Mouse (Mus musculus) urinary bladder, postnatal 25 days (tissue): ENCODE measurements around the gene Nmu.

Experiments
- DNase-seq: peaks from one replicate; pipeline ENCODE4 v3.0.0; 2022; ENCODE audit warnings: low spot score

Gene Nmu

GRCm38 (mm10) chr5:76363453-76364104, at the start of gene Nmu:
Nmu (minus strand) TSS chr5:76363788.
- DNase-seq: no peak

GRCm38 (mm10) chr5:76411697-76412096, 48.1 kb upstream of the Nmu start:
- no peak for DNase-seq

GRCm38 (mm10) chr5:76394382-76394781, 30.8 kb upstream of the Nmu start:
- no peak for DNase-seq

- DNase-seq: no peak
These were observed 25.6 kb upstream of the Nmu start for GRCm38 (mm10) chr5:76389041-76389795.

- no peak for DNase-seq
These were observed 24.9 kb upstream of the Nmu start for GRCm38 (mm10) chr5:76388474-76388873.

- no peak for DNase-seq
These were observed 20.1 kb upstream of the Nmu start for GRCm38 (mm10) chr5:76383673-76384072.

- no peak for DNase-seq
These were observed 18.2 kb upstream of the Nmu start for GRCm38 (mm10) chr5:76381836-76382235.

- no peak for DNase-seq
These were observed 15.6 kb upstream of the Nmu start for GRCm38 (mm10) chr5:76379216-76379615.

- no peak for DNase-seq
These were observed 5.7 kb upstream of the Nmu start for GRCm38 (mm10) chr5:76369215-76369840.

- DNase-seq: no peak
These were observed 1.8 kb upstream of the Nmu start for GRCm38 (mm10) chr5:76365406-76365805.

- no peak for DNase-seq
These were observed 2.8 kb downstream of the Nmu start for GRCm38 (mm10) chr5:76360786-76361185.

- no peak for DNase-seq
These were observed 3.5 kb downstream of the Nmu start for GRCm38 (mm10) chr5:76360057-76360456.

GRCm38 (mm10) chr5:76351953-76352611, 11.5 kb downstream of the Nmu start:
- no peak for DNase-seq

GRCm38 (mm10) chr5:76351537-76351936, 12.1 kb downstream of the Nmu start:
- no peak for DNase-seq

GRCm38 (mm10) chr5:76346137-76346536, 17.5 kb downstream of the Nmu start:
- peak; percentile 23 for DNase-seq

GRCm38 (mm10) chr5:76340931-76341330, 22.7 kb downstream of the Nmu start:
- DNase-seq: no peak

GRCm38 (mm10) chr5:76337100-76337499, 26.5 kb downstream of the Nmu start:
- no peak for DNase-seq

GRCm38 (mm10) chr5:76333833-76334232, 29.8 kb downstream of the Nmu start:
- DNase-seq: no peak

- DNase-seq: no peak
These were observed 32.6 kb downstream of the Nmu start, which contains the start of gene Pdcl2 for GRCm38 (mm10) chr5:76330953-76331352. Pdcl2 (minus strand) TSS chr5:76331156.

- DNase-seq: no peak
These were observed 36.3 kb downstream of the Nmu start for GRCm38 (mm10) chr5:76327296-76327695.

GRCm38 (mm10) chr5:76325113-76325512, 38.5 kb downstream of the Nmu start:
- no peak for DNase-seq
